Mouse (Mus musculus) hindlimb bud, embryonic 11.5 days (tissue): ENCODE data around the gene Pink1.
"Not testable (repeated sequence)": the region's sequence is repeated elsewhere in the genome, so short reads cannot be mapped to it uniquely, and the experiment has no call there.

Experiments used
- DNase-seq: peaks from one replicate; pipeline ENCODE4 v3.0.0-alpha.2; 2012; ENCODE audit warnings: low read depth, low spot score; ENCODE audit errors: extremely low spot score

Pink1 gene

DNA sequence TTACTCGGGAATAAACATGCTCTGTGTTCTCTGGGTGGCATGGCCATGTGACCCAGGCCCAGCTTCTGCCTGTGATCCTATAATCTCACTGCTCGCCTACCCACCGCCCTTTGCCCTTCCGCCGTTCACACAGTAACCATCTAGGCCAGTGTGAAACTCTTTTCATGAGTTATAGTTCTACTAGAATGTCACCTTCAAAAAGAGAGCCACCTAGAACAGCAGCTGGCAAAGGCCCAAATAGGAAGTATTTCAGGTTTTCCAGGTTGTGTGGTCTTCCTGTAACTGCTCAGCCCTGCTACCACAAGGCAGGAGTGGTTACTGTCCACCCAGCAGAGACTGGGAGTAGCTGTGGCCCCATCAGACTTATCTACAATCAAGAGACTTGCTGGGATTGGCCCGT, 16.7 kb upstream of the Pink1 start:
- no peak for DNase-seq

DNA sequence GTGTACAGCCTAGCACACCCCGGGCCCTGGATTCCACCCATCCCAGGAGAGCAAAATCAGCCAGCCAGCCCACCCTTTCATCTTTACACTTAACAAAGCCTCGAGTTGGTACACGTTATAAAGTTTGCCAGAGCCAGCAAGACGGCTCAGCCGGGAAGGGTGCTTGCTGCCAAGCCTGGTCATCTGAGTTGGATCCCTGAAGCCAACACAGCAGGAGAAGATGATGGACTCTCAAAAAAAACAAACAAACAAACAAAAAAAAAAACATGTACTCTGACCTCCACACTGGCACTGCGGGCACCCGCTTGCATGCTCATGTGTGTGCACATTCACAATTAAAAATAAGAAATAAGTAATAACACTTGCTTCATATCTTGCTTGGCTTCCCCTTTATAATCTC, 15.9 kb upstream of the Pink1 start:
- DNase-seq = no peak

DNA sequence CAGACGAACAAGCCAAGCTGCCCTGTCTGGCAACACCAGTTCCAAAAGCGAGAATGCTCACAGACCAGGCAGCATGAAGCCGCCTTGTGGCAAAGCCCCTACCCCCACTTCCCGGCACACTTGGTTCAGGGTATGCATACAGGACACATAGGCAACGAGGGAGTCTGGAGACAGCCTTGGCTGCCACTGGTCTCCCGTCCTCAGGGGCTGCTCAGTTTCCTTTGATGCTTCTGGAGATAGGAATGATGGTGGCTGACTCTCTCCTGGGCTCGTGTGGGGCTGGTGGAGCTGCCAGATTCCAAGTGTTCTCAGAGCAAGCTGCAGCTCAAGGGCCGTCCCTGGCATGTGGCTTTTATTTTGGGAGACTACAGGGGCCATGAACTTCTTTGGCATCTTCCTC, 15.3 kb upstream of the Pink1 start:
- DNase-seq = no peak

DNA sequence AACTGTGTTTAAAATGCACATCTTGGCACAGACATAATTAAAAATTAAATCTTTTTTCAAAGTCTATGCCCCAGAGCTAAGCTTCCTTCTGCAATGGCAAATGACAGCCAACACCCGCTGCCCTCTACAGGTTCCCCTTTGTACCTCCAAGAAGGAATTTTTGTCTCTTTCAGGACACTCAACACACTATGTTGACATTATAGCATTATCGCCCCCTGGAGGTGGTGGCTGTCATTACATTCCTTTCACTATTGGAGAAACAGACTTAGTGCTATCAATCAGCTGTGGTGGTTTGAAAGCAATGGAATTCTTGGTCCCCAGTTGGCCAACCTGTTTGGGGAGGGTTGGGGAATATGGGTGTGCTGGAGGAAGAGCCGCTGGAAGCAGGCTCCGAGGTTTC, 13.9 kb upstream of the Pink1 start:
- no peak for DNase-seq

DNA sequence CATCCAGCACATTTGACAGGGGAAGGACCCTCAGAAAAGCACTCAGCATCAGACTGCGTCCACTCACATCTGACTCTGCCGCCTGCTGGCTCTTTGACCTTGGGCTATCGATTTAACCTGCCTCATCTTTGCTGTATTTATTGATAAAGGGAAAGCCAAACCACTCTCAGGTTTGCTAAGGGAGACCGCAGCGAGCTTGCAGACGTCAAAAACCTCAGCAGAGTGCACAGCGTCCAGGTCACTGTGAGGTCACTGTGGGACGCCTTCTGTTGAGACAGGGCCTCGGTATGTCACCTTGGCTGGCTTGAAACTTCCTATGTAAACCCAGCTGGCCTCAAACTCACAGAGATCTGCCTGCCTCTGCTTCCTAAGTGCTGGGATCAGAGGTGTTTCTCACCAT, 11.2 kb upstream of the Pink1 start:
- no peak for DNase-seq

DNA sequence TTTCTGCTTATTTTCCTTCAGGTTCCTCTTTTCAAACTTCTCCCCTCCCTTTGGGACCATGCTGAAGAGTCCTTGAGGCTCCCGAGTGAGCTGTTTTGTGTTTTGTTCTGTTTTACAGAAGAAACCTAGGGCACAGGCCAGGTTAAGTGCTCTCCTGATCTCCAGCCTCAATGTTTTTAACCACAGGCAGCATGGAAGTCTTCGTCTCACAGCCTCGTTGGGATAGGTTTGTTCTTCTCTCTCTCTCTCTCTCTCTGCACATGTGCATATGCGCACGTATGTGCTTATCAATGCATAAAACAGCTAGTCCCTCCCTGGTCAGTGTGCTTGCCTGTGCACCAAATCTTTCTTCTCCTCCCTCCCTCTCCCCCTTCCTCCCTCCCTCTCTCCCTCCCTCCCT, 10.8 kb upstream of the Pink1 start:
- no peak for DNase-seq

DNA sequence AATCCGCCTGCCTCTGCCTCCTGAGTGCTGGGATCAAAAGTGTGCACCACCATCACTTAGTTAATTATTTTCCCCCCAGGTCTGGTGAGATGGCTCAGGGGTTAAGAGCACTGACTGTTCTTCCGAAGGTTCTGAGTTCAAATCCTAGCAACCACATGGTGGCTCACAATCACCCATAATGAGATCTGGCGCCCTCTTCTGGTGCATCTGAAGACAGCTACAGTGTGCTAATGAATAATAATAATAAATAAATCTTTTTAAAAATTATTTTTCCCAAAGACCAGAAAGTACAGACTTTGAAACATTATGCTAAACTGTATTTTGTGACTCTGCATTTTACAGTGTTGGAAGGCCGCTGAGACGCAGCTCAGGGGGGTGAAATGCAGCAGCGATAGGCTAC, 9.5 kb upstream of the Pink1 start:
- no peak for DNase-seq

DNA sequence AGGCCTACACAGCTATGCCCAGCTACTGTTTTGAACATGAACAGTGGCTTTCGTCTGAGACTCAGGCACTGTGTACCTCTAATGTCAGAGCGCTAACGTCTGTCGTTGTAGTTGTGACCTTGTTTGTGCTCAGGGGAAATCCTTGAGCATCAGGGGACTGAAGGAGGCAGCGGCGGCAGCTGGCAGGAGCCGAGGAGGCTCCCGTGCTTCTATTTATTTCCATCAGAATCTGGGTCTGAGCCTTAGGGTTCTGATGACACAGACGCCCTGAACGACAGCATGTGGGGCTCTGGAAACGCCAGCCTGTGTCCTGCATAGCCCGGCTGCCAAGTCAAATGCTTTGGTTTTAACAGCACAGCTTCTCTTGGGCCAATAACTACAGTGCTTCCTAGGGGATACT, 8.9 kb upstream of the Pink1 start:
- no peak for DNase-seq

DNA sequence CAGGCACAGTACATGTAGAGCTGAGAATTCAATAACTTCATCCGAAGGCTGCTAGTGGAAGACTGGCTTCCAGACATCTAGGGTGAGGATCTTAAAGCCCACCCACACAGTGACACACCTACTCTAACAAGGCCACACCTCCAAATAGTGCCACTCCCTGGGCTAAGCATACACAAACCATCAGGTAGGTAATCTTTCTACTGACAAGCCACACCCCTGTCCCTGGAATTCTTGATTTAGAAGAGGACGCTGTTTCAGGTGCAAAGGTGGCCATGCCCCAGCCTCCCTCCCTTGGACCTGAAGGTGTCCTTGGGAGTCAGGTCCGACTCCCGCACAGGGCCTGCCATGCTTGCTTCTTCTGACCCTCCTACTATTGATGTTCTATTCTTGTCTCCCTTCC, 7.0 kb upstream of the Pink1 start:
- DNase-seq = no peak

DNA sequence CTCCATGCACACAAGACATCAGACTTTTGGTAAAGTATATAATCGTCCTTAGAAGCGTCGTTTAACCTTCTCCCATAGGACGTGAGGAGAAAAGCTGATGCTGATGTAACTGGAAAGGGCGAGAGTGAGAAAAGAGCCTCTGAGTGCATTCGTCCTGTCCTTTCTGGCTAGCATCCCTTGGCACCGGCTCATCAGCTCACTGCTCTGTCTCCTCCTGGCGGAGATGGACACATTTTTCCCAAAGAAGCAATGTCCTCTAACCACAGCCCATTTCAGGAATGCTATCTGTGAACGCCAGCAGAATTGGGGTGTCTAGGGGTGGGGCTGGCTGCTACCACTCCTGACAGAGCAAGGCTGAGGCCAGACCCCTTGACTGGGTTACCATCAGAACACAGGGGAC, 5.5 kb upstream of the Pink1 start:
- no peak for DNase-seq

DNA sequence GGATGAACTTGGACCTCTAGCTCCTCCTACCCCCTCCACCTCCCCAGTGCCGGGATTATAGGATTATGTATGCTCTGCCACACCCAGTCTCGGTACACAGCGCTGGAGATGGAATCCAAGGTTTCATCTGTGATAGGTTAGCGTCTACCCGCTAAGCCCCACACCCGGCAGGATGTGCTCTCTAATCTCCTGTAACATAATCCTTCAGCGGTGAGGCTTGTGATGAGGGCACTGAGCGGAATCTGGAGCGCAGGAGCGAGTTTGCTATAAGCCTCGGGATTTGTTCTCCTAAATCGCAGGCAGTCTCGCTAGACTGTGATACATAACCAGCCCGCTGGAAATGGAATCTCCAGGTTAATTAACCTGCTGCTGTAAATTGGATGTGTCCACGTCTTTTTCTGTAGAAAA, 4.2 kb upstream of the Pink1 start:
- no peak for DNase-seq

DNA sequence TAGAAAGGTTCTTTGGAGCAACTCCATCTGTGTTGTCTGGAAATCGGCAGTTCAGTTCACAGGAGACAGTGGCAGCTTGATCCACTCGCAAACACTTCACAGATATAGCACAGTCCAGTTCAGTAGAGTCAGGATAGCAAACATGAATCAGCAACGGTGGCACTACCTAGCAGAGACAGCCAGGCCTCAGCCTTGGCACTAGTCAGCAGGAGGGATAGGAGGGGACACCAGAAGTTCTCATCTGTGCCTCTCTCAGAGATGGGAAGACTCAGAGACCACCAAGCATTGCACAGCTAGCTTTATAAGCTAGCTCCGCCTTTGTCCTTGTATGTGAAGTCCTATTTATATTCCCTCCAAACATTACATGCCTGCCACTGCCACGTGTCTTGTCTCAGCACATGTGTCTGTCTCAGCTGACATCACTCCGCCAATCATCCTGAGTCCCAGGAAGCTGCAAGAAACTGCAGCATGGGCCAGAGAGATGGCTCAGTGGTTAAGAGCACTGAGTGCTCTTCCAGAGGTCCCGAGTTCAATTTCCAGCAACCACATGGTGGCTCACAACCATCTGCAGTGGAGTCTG, 1.9 kb upstream of the Pink1 start:
- DNase-seq = no peak

DNA sequence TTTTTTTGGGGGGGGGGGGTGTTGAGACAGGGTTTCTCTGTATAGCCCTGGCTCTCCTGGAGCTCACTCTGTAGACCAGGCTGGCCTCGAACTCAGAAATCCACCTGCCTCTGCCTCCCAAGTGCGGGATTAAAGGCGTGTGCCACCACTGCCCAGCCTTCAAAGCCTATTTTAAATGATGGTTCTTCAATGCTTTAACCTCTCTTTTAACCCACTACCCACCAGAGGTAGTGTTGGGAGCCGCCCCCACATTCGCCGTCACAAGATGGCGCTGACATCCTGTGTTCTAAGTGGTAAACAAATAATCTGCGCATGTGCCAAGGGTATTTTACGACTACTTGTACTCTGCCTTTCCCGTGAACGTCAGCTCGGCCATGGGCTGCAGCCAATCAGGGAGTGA, 1.0 kb upstream of the Pink1 start:
- DNase-seq = not testable (repeated sequence)

DNA sequence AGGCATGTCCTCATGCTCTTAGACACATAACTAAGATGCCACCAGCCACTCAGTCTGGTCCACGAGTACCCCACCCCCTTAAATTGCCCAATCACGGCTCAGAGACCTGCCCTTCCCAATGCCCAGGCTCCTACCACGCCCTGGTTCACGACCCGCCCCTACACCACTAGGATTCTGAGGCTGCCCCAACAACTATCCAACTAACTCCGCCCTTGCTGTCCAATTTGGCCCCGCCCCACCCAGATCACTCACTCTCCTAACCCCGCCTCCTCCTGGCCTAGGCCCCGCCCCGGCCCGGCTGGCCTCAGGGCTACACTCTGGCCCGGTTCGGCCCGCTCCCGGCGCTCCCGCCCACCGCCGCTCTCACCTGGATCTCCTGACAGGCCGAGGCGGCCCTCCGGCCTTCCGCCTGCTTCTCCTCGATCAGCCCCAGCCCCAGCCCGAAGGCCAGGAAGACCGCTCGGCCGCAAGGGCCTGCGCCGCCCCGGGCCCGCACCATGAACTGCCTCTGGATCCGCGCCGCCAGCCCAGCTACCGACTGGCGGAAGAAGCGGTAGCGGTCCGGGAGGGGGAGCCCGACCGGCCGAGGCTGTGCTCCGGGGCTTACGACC, 536 bp downstream of the Pink1 start:
- DNase-seq = no peak

DNA sequence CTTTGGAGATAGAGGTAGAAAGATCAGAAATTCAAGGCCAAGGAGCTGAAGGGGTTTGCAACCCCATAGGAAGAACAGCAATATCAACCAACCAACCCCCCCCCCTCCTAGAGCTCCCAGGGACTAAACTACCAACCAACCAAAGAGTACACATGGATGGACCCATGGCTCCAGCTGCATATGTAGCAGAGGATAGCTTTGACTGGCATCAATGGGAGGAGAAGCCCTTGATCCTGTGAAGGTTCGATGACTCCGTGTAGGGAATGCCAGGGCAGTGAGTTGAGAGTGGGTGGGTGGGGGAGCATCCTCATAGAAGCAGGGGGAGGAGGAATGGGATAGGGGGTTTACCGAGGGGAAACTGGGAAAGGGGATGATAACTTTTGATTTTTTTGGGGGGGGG, 1.7 kb downstream of the Pink1 start:
- no peak for DNase-seq

DNA sequence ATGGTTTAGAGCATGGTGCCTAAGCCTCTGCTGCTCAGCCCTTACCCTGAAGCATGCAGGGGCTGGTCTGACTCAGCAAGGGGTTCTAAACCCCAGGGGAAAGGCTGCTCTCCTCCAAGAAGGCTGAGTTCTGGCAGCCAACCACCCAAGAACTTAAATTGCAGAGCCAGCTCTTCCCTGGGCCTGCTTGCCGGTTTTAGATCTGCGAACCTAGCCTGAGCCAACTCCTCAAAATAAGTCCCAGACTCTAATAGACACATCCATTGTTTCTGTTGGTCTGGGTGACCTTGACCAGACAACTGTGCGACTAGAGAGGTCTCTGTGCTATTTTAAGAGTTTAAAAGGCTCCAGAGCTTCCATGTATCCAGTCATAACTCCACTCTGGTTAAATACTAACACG, 2.4 kb downstream of the Pink1 start:
- DNase-seq = no peak

DNA sequence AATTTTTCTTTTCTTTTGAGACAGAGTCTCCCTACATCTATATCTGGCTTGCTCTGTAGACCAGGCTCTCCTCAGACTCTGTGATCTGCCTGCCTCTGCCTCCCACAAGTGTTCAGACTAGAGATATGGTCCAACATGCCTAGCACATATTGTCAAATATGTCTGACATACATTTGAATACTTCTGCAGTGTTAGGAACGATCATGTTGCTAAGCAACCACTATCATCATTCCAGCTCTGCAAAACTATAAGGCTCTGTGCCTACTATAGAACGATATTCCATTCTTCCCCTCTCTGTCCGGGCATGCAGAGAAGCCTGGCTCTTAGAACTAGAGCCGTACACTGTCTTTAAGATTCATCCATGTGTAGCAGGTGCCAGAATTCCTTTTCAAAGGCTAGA, 3.4 kb downstream of the Pink1 start:
- no peak for DNase-seq

DNA sequence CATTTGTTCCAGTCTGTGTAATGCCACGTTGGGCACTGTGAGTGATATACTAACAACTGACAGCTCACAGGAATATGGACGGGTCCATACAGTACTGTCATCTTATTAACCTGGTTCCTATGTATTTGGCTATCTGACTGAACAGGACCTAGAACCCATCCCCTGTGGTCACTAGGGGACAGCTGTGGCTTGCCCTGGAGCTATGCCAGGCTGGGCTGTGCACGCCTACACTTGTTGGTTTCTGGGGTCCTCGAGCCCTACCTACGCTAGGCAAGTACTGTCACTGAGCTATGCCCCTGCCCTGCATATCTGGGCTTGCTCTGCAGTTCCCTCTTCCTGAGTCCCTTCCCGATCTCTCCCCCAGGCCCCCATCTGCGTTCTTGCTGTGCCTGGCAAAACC, 4.6 kb downstream of the Pink1 start:
- no peak for DNase-seq

DNA sequence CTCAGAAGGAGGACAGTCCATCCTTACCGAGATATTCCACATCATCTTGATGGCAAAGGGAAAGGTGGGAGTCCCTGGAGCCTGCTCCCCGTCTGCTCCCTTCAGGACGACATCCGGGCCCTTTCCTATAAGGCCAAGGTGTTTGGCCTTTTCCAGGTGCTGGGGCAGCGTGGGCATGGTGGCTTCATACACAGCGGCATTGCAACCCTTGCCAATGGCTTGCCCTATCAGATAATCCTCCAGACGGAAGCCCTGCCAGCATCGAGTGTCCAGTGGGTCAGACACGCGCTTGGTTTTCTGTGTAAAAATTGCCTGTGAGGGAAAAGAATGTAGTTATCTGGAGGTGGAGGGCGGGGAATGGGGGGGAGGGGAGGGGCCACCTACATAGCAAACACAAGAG, 5.4 kb downstream of the Pink1 start:
- no peak for DNase-seq

DNA sequence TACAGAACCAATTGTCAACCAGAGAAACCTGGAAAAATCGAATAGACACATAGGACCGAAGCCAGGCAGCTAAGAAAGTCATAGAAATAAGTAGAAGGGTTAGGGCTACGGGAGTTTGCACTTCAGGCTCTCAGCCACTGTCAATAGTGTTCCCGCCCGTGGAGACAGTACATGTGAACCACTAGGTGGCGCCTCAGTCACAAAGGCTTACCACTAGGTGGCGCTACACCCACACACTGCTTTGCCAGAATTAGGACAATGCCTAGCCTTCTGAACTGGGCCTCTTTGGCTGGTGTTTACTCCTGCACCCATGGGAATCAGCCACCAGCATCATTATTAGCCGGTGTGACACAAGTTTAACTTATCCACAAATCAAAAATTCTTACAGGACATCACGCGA, 6.6 kb downstream of the Pink1 start:
- DNase-seq = no peak

DNA sequence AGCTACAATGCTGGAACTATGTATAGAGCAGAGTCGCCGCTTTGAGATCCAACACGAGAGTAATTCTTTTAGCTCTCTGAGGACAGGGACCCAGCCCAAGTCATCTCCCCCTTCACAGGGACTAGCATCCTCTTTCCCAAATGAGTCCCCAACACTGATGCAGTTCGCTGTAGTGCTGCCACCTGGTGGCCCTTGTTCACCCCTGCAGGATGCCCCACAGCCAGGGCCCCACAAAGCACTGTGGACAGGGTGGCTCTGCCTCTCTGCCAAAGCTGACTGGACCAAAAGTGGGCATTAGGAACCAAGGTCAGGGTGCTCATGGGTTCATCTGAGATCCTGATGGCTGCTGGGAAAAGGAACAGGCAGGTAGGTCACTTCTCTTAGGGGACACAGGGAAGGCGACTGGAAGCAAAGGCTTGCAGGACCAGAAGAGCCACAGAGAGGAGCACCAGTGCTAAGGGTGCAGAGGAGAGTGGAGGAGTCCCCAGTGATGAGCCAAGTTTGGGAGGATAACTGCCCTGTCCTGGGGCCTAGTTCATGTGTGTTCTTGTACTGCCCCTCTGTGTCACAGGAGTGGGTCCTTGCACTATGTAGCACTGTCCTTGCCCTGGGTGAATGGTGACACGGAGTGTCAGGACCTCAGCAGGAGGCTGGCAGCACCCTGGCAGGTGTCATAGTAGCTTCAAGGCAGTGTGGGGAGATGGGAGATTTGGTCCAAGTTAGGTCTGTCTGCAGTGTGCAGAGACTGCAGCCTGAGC, 7.4 kb downstream of the Pink1 start:
- no peak for DNase-seq

DNA sequence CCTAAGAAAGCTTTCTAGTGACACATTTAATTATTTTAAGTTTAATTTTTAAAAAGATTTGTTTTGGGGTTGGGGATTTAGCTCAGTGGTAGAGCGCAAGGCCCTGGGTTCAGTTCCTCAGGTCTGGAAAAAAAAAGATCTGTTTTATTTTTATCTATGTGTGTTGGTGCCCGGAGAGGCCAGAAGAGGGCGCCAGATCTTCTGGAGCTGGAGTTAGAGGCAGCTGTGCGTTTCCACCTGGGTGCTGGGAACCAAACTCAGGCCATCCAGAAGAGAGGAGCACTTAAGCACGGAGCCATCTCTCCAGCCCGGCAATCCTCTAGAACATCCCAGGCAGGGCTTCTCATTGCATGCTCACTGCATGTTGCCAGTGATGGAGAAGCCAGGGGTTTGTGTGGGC, 9.7 kb downstream of the Pink1 start:
- no peak for DNase-seq

DNA sequence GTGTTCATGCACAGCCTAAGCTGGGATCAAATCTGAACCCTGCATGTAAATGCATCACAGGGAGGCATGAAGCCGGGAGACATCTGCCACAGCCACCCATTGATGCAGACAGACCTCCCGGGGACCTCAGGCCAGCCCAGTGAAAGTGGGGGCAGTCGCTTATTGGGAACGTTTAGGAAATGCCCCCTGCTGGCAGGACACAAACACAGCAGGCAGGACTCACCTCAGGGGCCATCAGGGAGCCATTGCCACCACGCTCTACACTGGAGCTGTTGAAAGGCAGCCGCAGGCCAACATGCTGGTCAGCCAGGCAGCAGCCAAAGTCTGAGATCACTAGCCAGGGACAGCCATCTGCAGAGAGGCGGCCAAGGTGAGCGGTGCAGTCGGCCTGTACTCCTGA, 10.3 kb downstream of the Pink1 start:
- no peak for DNase-seq
